Mouse (Mus musculus) CD4-positive, CD25-positive, alpha-beta regulatory T cell, adult 4 months (primary cell): ENCODE measurements around the gene Foxl1. TPM values are rescaled to one million over a fixed set of nuclear protein-coding genes. Genes with fewer than 3 reads are reported as not detected.
A peak's percentile ranks its signal among the peaks of the same experiment; 100 is the strongest.

Source experiments
- ATAC-seq: one replicate; pipeline ENCODE4 v1.8.0; 2017
- polyA plus RNA-seq, 2 experiments: library from polyadenylated mRNA; unstranded; fragments of 100-300 nt; shearing (Covaris generic); gene quantifications; one replicate each; pipeline ENCODE4 v1.2.1; 2017

Foxl1 gene
- polyA plus RNA-seq = not detected

GRCm38 (mm10) chr8:121127756-121128375, at the start of gene Foxl1:
Gene Foxl1, plus strand, starts transcription at chr8:121127940.
- ATAC-seq = no peak

- no peak for ATAC-seq
Observed at GRCm38 (mm10) chr8:121078721-121079120, 49.0 kb upstream of the Foxl1 start.

- no peak for ATAC-seq
Observed at GRCm38 (mm10) chr8:121079201-121079600, 48.5 kb upstream of the Foxl1 start.

GRCm38 (mm10) chr8:121079944-121080343, 47.8 kb upstream of the Foxl1 start:
- no peak for ATAC-seq

- ATAC-seq = no peak
Observed at GRCm38 (mm10) chr8:121080361-121081090, 47.2 kb upstream of the Foxl1 start.

- no peak for ATAC-seq
Observed at GRCm38 (mm10) chr8:121081398-121081797, 46.3 kb upstream of the Foxl1 start.

- no peak for ATAC-seq
Observed at GRCm38 (mm10) chr8:121082218-121083092, 45.3 kb upstream of the Foxl1 start.

GRCm38 (mm10) chr8:121083093-121083935, 44.4 kb upstream of the Foxl1 start:
- ATAC-seq = no peak

GRCm38 (mm10) chr8:121083936-121084209, 43.9 kb upstream of the Foxl1 start:
- no peak for ATAC-seq

- no peak for ATAC-seq
Observed at GRCm38 (mm10) chr8:121084210-121084951, 43.4 kb upstream of the Foxl1 start, which contains the start of gene Foxf1. Gene Foxf1, plus strand, starts transcription at chr8:121084386.

- ATAC-seq = no peak
Observed at GRCm38 (mm10) chr8:121085011-121085410, 42.7 kb upstream of the Foxl1 start.

- ATAC-seq = no peak
Observed at GRCm38 (mm10) chr8:121085561-121085960, 42.2 kb upstream of the Foxl1 start.

GRCm38 (mm10) chr8:121086004-121086900, 41.5 kb upstream of the Foxl1 start:
- ATAC-seq = no peak

- no peak for ATAC-seq
Observed at GRCm38 (mm10) chr8:121088281-121088680, 39.5 kb upstream of the Foxl1 start.

- no peak for ATAC-seq
Observed at GRCm38 (mm10) chr8:121088871-121089630, 38.7 kb upstream of the Foxl1 start.

GRCm38 (mm10) chr8:121089631-121090380, 37.9 kb upstream of the Foxl1 start:
- ATAC-seq = no peak

- ATAC-seq = no peak
Observed at GRCm38 (mm10) chr8:121090716-121091115, 37.0 kb upstream of the Foxl1 start.

GRCm38 (mm10) chr8:121092141-121092540, 35.6 kb upstream of the Foxl1 start:
- ATAC-seq = no peak

- peak; percentile 75 for ATAC-seq
Observed at GRCm38 (mm10) chr8:121092627-121093026, 35.1 kb upstream of the Foxl1 start.
